Mouse (Mus musculus): Measurements from ENCODE around the gene Hist4h4. TPM values are rescaled to one million over a fixed set of nuclear protein-coding genes. Genes with fewer than 3 reads are reported as not detected.

Gene Hist4h4
- total and polyA plus RNA-seq, 2 experiments from 2014 or later, result 0.32 to 58.4 TPM

- H3K9ac ChIP-seq (replicated peaks; ENCODE audit: low read length, poor library complexity, severe bottlenecking), result no peak overlapping the region
- no peak for TF ChIP-seq CTCF (IDR thresholded peaks at IDR 0.05)
Observed at GRCm38 (mm10) chr6:136811196-136811595, 7.0 kb upstream of the Hist4h4 start.

GRCm38 (mm10) chr6:136809673-136810072 lies 5.5 kb upstream of the Hist4h4 start:
- H3K9me3 ChIP-seq (ENCODE audit: low read length), result no peaks in the 10 kb centered on the region
- peaks cover 9% of the 10 kb centered on the region for H3K4me1 ChIP-seq (ENCODE audit: insufficient read depth, low read length)
- 85% methylated on average over 13 of the region's 13 CpGs for whole genome bisulfite sequencing
- H3K9ac ChIP-seq (replicated peaks; ENCODE audit: low read length, poor library complexity, severe bottlenecking), result no peak overlapping the region
- no peak for TF ChIP-seq CTCF (IDR thresholded peaks at IDR 0.05)
- H3K27me3 ChIP-seq (ENCODE audit: insufficient read depth, low read length), result no peaks in the 10 kb centered on the region
- DNase-seq (ENCODE audit: low spot score), result no peak
- no peak overlapping the region for H3K27ac ChIP-seq (ENCODE audit: low read depth, low read length)
- peak overlapping the region; percentile 93; the same call in 1 of the 2 replicates for H3K4me2 ChIP-seq (ENCODE audit: low read depth, low read length, poor library complexity, severe bottlenecking)
- no peak for ATAC-seq (ENCODE audit: low FRiP score)
- peaks cover 26% of the 10 kb centered on the region for H3K36me3 ChIP-seq (ENCODE audit: insufficient read depth, low read length)
- H3K4me3 ChIP-seq (ENCODE audit: low read depth, low read length), result peak overlapping the region; percentile 62; the same call in 1 of the 2 replicates

More at GRCm38 (mm10) chr6:136811196-136811595, 7.0 kb upstream of the Hist4h4 start:
- Histone ChIP-seq H3K4me1 (ENCODE audit: insufficient read depth, low read length) (peaks cover 9% of the 10 kb centered on the region), H3K4me3 (ENCODE audit: low read depth, low read length) (no peak overlapping the region), H3K27ac (ENCODE audit: low read depth, low read length) (no peak overlapping the region), H3K36me3 (ENCODE audit: insufficient read depth, low read length) (peaks cover 37% of the 10 kb centered on the region), H3K4me2 (ENCODE audit: low read depth, low read length, poor library complexity, severe bottlenecking) (no peak overlapping the region), H3K9me3 (ENCODE audit: low read length) (no peaks in the 10 kb centered on the region), H3K27me3 (ENCODE audit: insufficient read depth, low read length) (no peaks in the 10 kb centered on the region)
- 87% methylated on average over 10 of the region's 10 CpGs for WGBS
- ATAC-seq (ENCODE audit: low FRiP score) (no peak), DNase-seq (ENCODE audit: low spot score) (no peak)

GRCm38 (mm10) chr6:136809077-136809476 lies 4.9 kb upstream of the Hist4h4 start:
- DNase-seq (ENCODE audit: low spot score) (no peak), ATAC-seq (ENCODE audit: low FRiP score) (no peak)
- peak overlapping the region; percentile 71 for H3K9ac ChIP-seq (replicated peaks; ENCODE audit: low read length, poor library complexity, severe bottlenecking)
- peaks cover 9% of the 10 kb centered on the region for H3K4me1 ChIP-seq (ENCODE audit: insufficient read depth, low read length)
- 46% methylated on average over 14 of the region's 14 CpGs for WGBS
- peak overlapping the region; percentile 62 for H3K4me3 ChIP-seq (ENCODE audit: low read depth, low read length)
- H3K27ac ChIP-seq (ENCODE audit: low read depth, low read length), result no peak overlapping the region
- peaks cover 20% of the 10 kb centered on the region for H3K36me3 ChIP-seq (ENCODE audit: insufficient read depth, low read length)
- peak overlapping the region; percentile 93 for H3K4me2 ChIP-seq (ENCODE audit: low read depth, low read length, poor library complexity, severe bottlenecking)
- H3K27me3 ChIP-seq (ENCODE audit: insufficient read depth, low read length), result no peaks in the 10 kb centered on the region
- H3K9me3 ChIP-seq (ENCODE audit: low read length), result no peaks in the 10 kb centered on the region
- TF ChIP-seq CTCF (IDR thresholded peaks at IDR 0.05), result no peak

- no peaks in the 10 kb centered on the region for H3K9me3 ChIP-seq (ENCODE audit: low read length)
- peak overlapping the region; percentile 62 for H3K4me3 ChIP-seq (ENCODE audit: low read depth, low read length)
- no peak overlapping the region for H3K27ac ChIP-seq (ENCODE audit: low read depth, low read length)
- ATAC-seq (ENCODE audit: low FRiP score) (peak; percentile 6), DNase-seq (ENCODE audit: low spot score) (no peak)
- H3K4me1 ChIP-seq (ENCODE audit: insufficient read depth, low read length), result peaks cover 9% of the 10 kb centered on the region
- H3K9ac ChIP-seq (replicated peaks; ENCODE audit: low read length, poor library complexity, severe bottlenecking), result peak overlapping the region; percentile 71
- no peak for TF ChIP-seq CTCF (IDR thresholded peaks at IDR 0.05)
- no peaks in the 10 kb centered on the region for H3K27me3 ChIP-seq (ENCODE audit: insufficient read depth, low read length)
- under 1% methylated on average over 28 of the region's 28 CpGs for WGBS
- H3K36me3 ChIP-seq (ENCODE audit: insufficient read depth, low read length), result peaks cover 16% of the 10 kb centered on the region; the same call in 1 of the 2 replicates
- H3K4me2 ChIP-seq (ENCODE audit: low read depth, low read length, poor library complexity, severe bottlenecking), result peak overlapping the region; percentile 93
Observed at GRCm38 (mm10) chr6:136808631-136809046, 4.4 kb upstream of the Hist4h4 start.

GRCm38 (mm10) chr6:136808014-136808417 lies 3.8 kb upstream of the Hist4h4 start, which contains the start of gene H2afj:
Gene H2afj (plus strand): TSS chr6:136808244.
- Histone ChIP-seq H3K27me3 (ENCODE audit: insufficient read depth, low read length) (no peaks in the 10 kb centered on the region), H3K9me3 (ENCODE audit: low read length) (no peaks in the 10 kb centered on the region), H3K4me3 (ENCODE audit: low read depth, low read length) (peak within 1 kb of the TSS; percentile 62), H3K36me3 (ENCODE audit: insufficient read depth, low read length) (peaks cover 11% of the 10 kb centered on the region; the same call in 1 of the 2 replicates), H3K9ac (replicated peaks; ENCODE audit: low read length, poor library complexity, severe bottlenecking) (peak within 1 kb of the TSS; percentile 71), H3K4me2 (ENCODE audit: low read depth, low read length, poor library complexity, severe bottlenecking) (peak within 1 kb of the TSS; percentile 93), H3K4me1 (ENCODE audit: insufficient read depth, low read length) (peaks cover 12% of the 10 kb centered on the region), H3K27ac (ENCODE audit: low read depth, low read length) (peak within 1 kb of the TSS; percentile 33; the same call in 1 of the 2 replicates)
- peak; percentile 90 for ATAC-seq (ENCODE audit: low FRiP score)
- DNase-seq (ENCODE audit: low spot score), result peak; percentile 96
- WGBS, result under 1% methylated on average over 34 of the region's 34 CpGs
- TF ChIP-seq CTCF (IDR thresholded peaks at IDR 0.05), result no peak

DNA sequence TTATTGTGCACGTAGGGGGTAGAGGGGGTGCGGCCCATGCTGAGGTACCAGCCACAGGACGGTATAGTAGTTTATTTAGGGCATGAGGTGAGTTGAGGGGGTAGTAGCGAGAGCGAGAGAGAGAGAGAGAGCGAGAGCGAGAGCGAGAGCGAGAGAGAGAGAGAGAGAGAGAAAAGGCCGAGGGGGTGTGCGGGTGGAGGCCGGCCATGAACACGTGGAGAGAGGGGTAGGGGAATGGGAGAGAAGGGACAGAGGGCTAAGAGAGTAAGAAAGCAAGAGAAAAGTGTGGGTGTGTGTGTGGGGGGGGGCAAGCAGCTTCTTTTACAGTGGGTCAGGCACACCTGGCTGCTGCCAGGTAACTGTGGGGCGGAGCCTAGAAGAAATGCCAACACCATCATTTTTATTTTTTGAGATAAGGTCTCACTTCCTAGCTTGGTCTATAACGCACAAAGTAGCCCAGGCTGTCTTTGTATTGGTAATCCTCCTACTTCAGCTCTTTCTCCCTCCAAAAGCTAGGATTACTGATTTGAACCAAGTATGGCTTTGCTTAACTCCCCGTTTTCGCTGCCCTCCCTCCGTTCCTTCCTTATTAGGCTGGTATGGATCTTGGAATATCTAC lies 3.3 kb upstream of the Hist4h4 start:
- peak overlapping the region; percentile 62 for H3K4me3 ChIP-seq (ENCODE audit: low read depth, low read length)
- H3K9me3 ChIP-seq (ENCODE audit: low read length), result no peaks in the 10 kb centered on the region
- WGBS, result 33% methylated on average over 18 of the region's 18 CpGs
- H3K36me3 ChIP-seq (ENCODE audit: insufficient read depth, low read length), result peaks cover 8% of the 10 kb centered on the region; the same call in 1 of the 2 replicates
- DNase-seq (ENCODE audit: low spot score) (no peak), ATAC-seq (ENCODE audit: low FRiP score) (peak; percentile 35; the same call in 1 of the 2 replicates)
- peak overlapping the region; percentile 33; the same call in 1 of the 2 replicates for H3K27ac ChIP-seq (ENCODE audit: low read depth, low read length)
- H3K9ac ChIP-seq (replicated peaks; ENCODE audit: low read length, poor library complexity, severe bottlenecking), result 0 out of 2 replicates have a peak overlapping the region, but pooled peaks have one; percentile 0
- peaks cover 13% of the 10 kb centered on the region for H3K4me1 ChIP-seq (ENCODE audit: insufficient read depth, low read length)
- TF ChIP-seq CTCF (IDR thresholded peaks at IDR 0.05), result no peak
- H3K4me2 ChIP-seq (ENCODE audit: low read depth, low read length, poor library complexity, severe bottlenecking), result peak overlapping the region; percentile 93
- H3K27me3 ChIP-seq (ENCODE audit: insufficient read depth, low read length), result no peaks in the 10 kb centered on the region
